9 mouse cellular contexts compared by ENCODE assay signal in genomic region chr17:42613043-42613737, GRCm38 (mm10). TPM values are rescaled to one million over a fixed set of nuclear protein-coding genes. Genes with fewer than 3 reads are reported as not detected.
A peak's percentile ranks its signal among the peaks of the same experiment; 100 is the strongest.
DNase-seq lines count a peak whose midpoint lies in the region; ATAC-seq and TF ChIP-seq lines count a peak whose summit lies in the region.
"Had no signal": no experiment of that assay in that cellular context is flagged by ENCODE, and none has a peak within 500 bp of the region (broad histone marks: within the 10 kb centered on the region; RNA-seq: fewer than 3 reads in every experiment).

No protein-coding gene starts in this region.

- ATAC-seq in forebrain, embryonic 13.5 days, result peak; percentile 61
- ATAC-seq in kidney, embryonic 15.5 days (replicated peaks; ENCODE audit: low FRiP score), result peak; percentile 54
- ATAC-seq in limb, embryonic 13.5 days (ENCODE audit: low FRiP score, low read depth), result 0 out of 2 replicates have a peak, but pooled peaks have one; percentile 36

- TF ChIP-seq CTCF in thymus, adult 2 months (IDR thresholded peaks at IDR 0.05; ENCODE audit: borderline replicate concordance, control insufficient read depth, extremely low read depth, insufficient read depth, low read length, poor library complexity), result no peak
- peak; percentile 60; the same call in 1 of the 2 replicates for TF ChIP-seq CTCF in brain, embryonic 14.5 days (IDR thresholded peaks at IDR 0.05; ENCODE audit: borderline replicate concordance, extremely low read depth, insufficient read depth, insufficient read length)

- H3K27ac ChIP-seq in thymus, adult 2 months (ENCODE audit: control insufficient read depth, insufficient read depth, low read length), result no peak overlapping the region
- H3K27ac ChIP-seq in forebrain, embryonic 13.5 days, result no peak overlapping the region
- no peak overlapping the region for H3K27ac ChIP-seq in kidney, embryonic 15.5 days
- no peak overlapping the region for H3K27ac ChIP-seq in limb, embryonic 13.5 days

- TF ChIP-seq POLR2A in thymus, adult 2 months (IDR thresholded peaks at IDR 0.05; ENCODE audit: control insufficient read depth, extremely low read depth, insufficient read depth, low read length, poor library complexity), result no peak
- TF ChIP-seq POLR2A in brain, embryonic 14.5 days (IDR thresholded peaks at IDR 0.05; ENCODE audit: borderline replicate concordance, extremely low read depth, insufficient read depth, insufficient read length, poor library complexity, severe bottlenecking), result no peak

- 38% methylated on average over 6 of the region's 6 CpGs for WGBS in thymus, adult 2 months
- WGBS in forebrain, embryonic 13.5 days, result 34% methylated on average over 6 of the region's 6 CpGs
- WGBS in kidney, embryonic 15.5 days, result 34% methylated on average over 6 of the region's 6 CpGs
- WGBS in limb, embryonic 13.5 days, result 37% methylated on average over 6 of the region's 6 CpGs

- no peak overlapping the region for H3K4me3 ChIP-seq in thymus, adult 2 months (ENCODE audit: control insufficient read depth, insufficient read depth, low read length)
- H3K4me3 ChIP-seq in forebrain, embryonic 13.5 days, result no peak overlapping the region
- H3K4me3 ChIP-seq in kidney, embryonic 15.5 days (replicated peaks), result no peak overlapping the region
- H3K4me3 ChIP-seq in limb, embryonic 13.5 days, result no peak overlapping the region

- H3K36me3 ChIP-seq in thymus, adult 2 months (ENCODE audit: control insufficient read depth, insufficient read depth, low read length), result no peaks in the 10 kb centered on the region
- H3K36me3 ChIP-seq in forebrain, embryonic 13.5 days (ENCODE audit: poor library complexity, severe bottlenecking), result no peaks in the 10 kb centered on the region
- H3K36me3 ChIP-seq in kidney, embryonic 15.5 days, result no peaks in the 10 kb centered on the region
- H3K36me3 ChIP-seq in limb, embryonic 13.5 days, result no peaks in the 10 kb centered on the region

- H3K4me2 ChIP-seq in forebrain, embryonic 13.5 days, result no peak overlapping the region
- no peak overlapping the region for H3K4me2 ChIP-seq in kidney, embryonic 15.5 days
- no peak overlapping the region for H3K4me2 ChIP-seq in limb, embryonic 13.5 days (replicated peaks)

- H3K9me3 ChIP-seq in forebrain, embryonic 13.5 days (replicated peaks), result no peaks in the 10 kb centered on the region
- H3K9me3 ChIP-seq in kidney, embryonic 15.5 days (replicated peaks), result no peaks in the 10 kb centered on the region
- no peaks in the 10 kb centered on the region for H3K9me3 ChIP-seq in limb, embryonic 13.5 days

- intact Hi-C loops in gastrocnemius, postnatal 36 days (cut with DNase I), result no loop called here

- peak; percentile 3 for DNase-seq in thymus, adult 2 months
- DNase-seq in thymus, adult 18-20 months, result no peak
- DNase-seq in brain, embryonic 14.5 days (ENCODE audit: low read depth), result peak; percentile 83
- peak; percentile 81 for DNase-seq in retina, embryonic 14.5 days (ENCODE audit: low spot score)
- DNase-seq in gastrocnemius, postnatal 36 days, result no peak

- H3K9ac ChIP-seq in forebrain, embryonic 13.5 days, result no peak overlapping the region
- no peak overlapping the region for H3K9ac ChIP-seq in kidney, embryonic 15.5 days
- H3K9ac ChIP-seq in limb, embryonic 13.5 days, result no peak overlapping the region

- no peaks in the 10 kb centered on the region for H3K27me3 ChIP-seq in thymus, adult 2 months (ENCODE audit: control insufficient read depth, insufficient read depth, low read length)
- no peaks in the 10 kb centered on the region for H3K27me3 ChIP-seq in forebrain, embryonic 13.5 days
- no peaks in the 10 kb centered on the region for H3K27me3 ChIP-seq in kidney, embryonic 15.5 days
- H3K27me3 ChIP-seq in limb, embryonic 13.5 days, result no peaks in the 10 kb centered on the region

- H3K4me1 ChIP-seq in thymus, adult 2 months (replicated peaks; ENCODE audit: control insufficient read depth, insufficient read depth, low read length), result no peaks in the 10 kb centered on the region
- H3K4me1 ChIP-seq in forebrain, embryonic 13.5 days, result peaks cover 2% of the 10 kb centered on the region; the same call in 1 of the 2 replicates
- 0 out of 2 replicates have a peak, but pooled peaks cover 3% of the 10 kb centered on the region for H3K4me1 ChIP-seq in kidney, embryonic 15.5 days
- no peaks in the 10 kb centered on the region for H3K4me1 ChIP-seq in limb, embryonic 13.5 days

RNA-seq across cellular contexts. Expression of gene Opn5, which starts 2.0 kb away (rescaled TPM):
- 0.06 TPM in 1 of 2 replicates, not detected in the other for polyA plus RNA-seq in thymus, adult 2 months (2012; rRNA removed)
- 0.24 and 0.25 TPM in 2 replicates for polyA plus RNA-seq in brain, embryonic 14.5 days (2012; rRNA removed)
- polyA plus RNA-seq in forebrain, embryonic 13.5 days (2015; fragmentation: Nextera tagmentation; extraction: Ambion mirVana), result 0.08 TPM in 1 of 2 replicates, not detected in the other
- 0.22 and 0.23 TPM in 2 replicates for polyA plus RNA-seq in kidney, embryonic 15.5 days (2015; fragmentation: Nextera tagmentation; extraction: Ambion mirVana)
- not detected in 2 replicates for polyA plus RNA-seq in limb, embryonic 13.5 days (2015; fragmentation: Nextera tagmentation; extraction: Ambion mirVana)
- not detected for total RNA-seq in gastrocnemius, postnatal 36 days (2021)
- polyA plus RNA-seq: small intestine, adult 2 months had no signal

Comparison
In these comparisons a context has a peak if more than half of its experiments do, and no peak if none do; other contexts are left out.
1. DNase-seq: peak in thymus, adult 2 months (single experiment), brain, embryonic 14.5 days (single experiment) and retina, embryonic 14.5 days (single experiment); none in thymus, adult 18-20 months (0 of 2) and gastrocnemius, postnatal 36 days (0 of 2).
2. Peak in every context shown above with its lines, with median percentiles within 50 percentile points of each other: ATAC-seq.